Mouse (Mus musculus): ENCODE data around the gene Ccdc138.
A peak's percentile ranks its signal among the peaks of the same experiment; 100 is the strongest.

Gene Ccdc138

DNA sequence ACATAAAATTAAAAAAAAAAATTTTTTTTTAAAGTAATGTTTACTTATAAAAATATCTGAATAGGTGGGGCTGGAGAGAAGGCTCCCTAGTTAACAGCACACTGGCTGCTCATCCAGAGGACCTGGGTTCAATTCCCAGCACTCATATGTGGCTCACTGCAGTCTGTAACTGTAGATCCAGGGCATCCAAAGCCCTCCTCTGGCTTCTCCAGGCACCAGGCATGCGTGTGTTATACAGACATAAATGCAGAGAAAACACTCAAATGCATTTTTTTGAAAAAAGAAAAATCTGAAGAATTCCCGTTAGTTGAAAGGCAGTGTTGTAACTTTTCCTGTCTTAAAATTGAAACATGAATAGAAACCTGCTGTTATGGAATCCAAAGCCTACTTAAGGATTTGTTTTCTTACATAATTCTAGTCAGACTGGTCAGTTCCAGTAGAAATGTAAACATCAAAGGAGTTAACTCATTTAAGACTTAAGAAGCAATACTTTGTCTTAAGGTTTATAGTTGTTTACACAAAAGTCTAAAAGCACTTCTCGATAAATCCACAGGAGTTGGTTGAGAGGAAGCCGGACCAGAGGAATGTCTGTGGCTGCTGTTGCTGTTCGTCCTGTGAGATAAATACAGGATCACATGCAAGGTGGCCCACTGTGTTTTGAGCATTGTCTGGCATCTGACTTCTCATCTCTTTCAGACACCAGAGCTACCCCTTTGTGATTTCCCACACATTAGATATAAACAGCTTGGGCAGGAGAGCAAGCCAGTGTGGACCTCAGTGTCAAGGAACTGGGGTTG lies 87.9 kb downstream of the Ccdc138 start:
- no peak for DNase-seq (ENCODE audit: low spot score)

DNA sequence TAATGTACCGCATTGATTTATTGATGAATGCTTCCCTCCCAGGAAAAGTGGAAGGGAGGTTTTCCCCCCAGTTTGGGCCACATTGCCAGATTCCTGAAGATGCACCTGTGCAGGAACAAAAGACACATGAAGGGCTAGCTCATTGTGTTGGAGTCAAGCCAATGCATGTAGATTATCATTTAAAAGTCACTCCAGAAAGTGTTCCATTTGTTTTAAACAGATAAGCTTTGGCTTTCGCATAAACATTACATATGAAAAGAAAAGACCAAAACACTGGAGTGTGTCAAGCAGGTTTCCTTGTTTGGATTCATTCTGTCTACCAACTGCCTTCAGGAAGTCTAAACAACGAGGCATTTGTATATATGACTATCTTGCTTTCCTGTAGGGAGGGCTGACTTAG lies 96.7 kb downstream of the Ccdc138 start:
- no peak for DNase-seq (ENCODE audit: low spot score)

DNA sequence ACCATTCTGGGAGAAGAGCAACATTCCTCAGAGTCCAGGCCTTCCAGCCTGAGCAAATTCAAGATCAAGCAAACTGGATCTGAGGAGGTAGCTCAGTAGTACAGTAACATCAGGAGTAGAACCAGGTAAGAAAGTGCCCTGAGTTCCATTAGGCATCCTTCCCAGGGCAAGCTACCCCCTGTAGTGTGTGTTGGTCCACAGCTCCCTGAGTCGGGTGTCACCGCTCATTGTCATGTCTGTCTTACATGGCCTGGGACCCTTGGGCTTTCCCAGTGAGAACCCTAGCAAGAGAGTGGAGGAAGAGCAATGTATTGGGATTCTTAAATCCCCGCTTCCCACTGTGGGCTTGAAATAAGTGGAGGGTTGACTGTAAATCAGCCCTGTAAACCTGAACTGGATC lies 97.4 kb downstream of the Ccdc138 start:
- no peak for DNase-seq (ENCODE audit: low spot score)

DNA sequence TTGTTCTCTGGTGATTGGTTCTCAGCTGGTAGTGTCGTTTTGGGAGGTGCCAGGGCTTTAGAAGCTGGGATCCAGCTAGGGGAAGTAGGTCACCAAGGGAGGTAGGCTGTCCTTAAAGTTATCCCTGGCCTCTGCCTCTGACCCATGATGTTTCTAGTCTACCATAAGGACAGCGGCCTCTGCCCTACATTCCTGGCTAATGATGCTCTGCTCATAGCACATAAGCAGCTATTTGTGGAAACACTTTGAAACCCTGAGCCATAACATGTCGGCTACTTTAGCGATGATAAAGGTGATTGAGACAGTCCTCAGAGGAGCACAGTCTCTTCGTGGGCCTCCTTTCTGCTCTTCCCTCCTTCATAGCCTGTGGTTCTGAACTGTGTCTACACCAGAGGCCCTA lies 98.1 kb downstream of the Ccdc138 start:
- DNase-seq (ENCODE audit: low spot score): peak; percentile 15

DNA sequence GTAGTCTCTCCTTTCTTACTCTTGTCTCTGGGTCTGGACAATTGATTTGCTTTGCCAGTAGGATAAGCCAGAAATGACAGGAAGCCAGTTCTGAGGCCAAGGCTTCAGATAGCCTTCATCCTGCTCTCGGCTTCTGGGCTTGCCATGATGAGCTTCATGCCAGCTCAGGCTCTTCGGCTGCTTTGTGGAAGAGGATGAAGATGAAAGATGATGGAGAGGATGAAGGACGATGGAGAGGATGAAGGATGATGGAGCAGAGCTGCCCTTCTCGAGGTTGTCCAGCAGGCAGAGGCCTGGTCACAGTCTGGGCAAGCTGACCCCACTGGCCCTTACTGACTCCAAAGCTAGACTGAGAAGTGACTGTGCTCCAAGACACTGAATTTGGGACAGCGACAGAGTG lies 102.4 kb downstream of the Ccdc138 start:
- no peak for DNase-seq (ENCODE audit: low spot score)

DNA sequence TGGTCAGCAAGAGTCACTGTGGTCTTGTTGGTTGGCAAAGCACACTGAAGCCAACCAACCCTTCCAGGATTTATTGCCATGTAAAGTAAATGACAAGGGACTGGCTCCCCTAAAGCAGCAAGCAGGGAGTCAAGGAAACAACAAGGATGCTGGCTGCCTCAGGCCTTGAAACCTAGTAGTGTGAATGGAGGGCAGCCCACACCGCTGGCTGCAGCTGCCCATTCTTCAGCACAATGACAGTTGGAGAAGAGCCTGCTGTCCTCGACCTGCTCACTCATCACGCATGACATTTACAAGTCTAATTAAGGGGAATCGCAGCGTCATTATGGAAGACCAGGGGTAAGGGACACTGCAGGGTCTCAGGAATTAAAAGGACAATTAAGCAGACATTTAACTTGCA lies 103.2 kb downstream of the Ccdc138 start:
- peak; percentile 51 for DNase-seq (ENCODE audit: low spot score)

DNA sequence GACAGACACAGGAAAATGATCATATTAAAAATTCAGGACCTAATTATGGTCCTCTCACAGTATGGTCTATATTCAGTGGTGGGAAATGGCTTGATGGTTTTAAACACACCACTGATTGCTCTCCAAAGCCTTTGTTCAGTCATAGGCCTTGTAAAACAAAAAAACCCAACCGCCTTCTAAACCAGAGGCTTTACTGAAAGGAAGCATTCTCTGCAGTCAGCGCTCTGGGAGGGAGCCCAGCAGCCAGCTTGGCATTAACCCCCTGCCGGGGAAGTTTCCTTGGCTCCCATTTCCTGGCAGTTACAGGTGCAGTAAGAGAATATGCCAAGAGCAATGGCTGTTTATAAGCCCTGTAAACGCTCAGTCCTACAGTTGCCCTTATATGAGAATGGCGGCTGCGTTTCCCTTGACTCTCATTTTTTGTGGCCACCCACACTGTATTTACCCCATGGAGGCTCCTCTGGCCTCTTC lies 103.7 kb downstream of the Ccdc138 start:
- peak; percentile 36 for DNase-seq (ENCODE audit: low spot score)

DNA sequence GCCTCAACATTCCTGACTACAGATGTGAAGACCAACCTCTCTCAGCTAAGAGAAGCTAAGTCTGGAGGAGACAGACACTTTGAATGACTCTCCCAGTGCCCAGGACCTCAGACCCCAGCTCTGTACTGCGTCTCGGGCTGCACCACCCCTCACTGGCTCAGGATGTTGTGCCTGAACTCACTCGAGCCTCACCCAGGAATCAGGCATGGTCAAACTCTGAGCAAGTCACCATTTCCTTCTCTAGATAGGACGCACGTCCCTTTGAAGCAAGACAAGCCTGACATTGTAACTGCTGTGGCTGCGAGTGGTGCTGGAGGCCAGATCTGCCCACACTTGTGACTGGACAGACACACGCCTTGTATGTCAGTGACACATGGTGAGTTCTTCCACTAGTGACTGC lies 104.2 kb downstream of the Ccdc138 start:
- DNase-seq (ENCODE audit: low spot score): no peak

DNA sequence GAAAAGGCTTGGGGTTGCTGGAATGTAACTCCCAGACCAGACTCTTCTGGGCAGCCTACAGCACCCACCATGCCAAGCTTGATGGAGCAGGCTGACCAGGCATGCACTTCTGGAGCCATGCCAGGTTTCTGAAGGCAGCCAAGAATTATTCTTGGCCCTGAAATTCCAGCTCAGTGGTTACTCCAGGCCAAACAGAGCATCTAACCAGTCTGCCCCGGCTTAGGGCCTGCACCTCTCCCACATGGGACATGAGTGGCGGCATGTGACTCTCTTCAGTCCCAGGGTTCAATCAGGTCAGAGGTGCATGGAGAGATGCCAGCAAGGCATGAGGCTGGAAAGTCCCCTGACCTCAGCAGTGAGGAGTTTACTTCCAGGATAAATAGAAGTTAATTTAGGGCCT lies 107.0 kb downstream of the Ccdc138 start:
- DNase-seq (ENCODE audit: low spot score): no peak

DNA sequence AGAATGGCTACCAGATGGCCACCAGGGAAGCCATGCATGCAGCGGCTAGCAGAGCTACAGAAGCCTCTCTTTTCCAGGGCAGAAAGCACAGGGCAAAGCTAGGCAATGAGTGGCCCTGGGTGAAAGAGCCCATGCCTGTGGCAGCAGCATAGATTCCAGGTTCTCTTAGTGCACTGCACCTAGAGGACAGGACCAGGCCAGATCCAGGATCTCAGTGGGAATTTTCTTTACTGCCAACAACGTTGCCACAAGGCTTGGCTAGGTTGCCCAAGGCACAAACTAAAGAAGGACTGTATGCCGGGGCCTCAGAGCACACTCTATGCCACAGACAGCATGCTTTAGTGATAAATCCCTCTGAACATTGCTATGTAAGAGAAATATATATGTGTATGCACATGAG lies 108.6 kb downstream of the Ccdc138 start:
- DNase-seq (ENCODE audit: low spot score): no peak

DNA sequence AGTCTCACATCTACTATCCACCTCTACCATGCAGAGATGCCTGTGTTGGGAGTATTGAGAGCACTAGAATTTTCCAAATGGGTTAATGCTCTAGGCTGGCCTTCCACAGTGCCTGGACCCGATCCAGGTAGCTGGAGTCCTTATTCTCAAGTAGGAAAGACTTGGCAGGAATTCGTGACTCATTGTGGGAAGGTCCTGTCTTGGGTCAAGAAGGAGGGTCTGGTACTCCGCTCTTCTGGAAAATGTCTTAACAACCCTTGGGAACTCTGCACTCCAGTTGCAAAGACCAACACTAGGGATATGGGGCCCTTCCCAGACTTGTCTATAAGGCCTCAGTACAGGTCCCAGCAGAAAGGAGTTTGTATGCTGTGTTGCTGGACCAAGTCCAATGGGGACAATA lies 111.1 kb downstream of the Ccdc138 start:
- DNase-seq (ENCODE audit: low spot score): no peak

DNA sequence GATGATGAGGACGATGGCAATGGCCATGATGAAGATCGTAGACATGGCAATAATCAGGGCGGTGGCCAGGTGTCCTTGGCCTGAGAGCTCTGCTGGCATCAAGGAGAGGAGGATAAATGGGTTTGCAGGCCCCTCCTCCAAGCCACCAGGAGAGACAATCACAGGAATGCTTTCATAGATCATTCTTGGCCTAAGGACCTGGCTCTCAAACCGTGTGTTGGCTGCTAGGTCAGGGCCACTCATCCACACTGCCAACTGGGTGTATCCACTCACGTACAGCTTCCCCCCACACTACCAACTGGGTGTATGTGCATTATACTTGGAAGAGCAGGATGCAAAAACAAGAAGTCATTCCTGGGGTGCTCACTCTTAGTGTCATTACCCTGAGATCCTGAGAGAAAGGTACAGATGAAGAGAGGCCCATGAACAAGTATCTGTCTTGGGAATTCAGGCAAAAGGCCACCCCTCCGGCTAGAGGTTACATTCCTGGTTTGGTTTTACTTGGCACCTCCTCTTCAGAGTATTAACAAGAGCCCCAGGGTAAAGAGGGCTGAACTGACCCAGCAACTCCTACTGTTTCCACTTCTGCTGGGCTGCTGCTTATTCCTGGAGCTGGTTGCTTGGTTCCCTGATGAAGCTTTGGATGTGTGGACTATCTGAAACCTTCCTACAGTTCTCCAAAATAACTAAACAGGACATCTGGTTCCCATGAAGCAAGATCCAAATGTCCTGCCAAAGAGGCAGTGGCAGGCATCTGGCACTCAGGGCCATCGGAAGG lies 112.9 kb downstream of the Ccdc138 start:
- DNase-seq (ENCODE audit: low spot score): no peak

DNA sequence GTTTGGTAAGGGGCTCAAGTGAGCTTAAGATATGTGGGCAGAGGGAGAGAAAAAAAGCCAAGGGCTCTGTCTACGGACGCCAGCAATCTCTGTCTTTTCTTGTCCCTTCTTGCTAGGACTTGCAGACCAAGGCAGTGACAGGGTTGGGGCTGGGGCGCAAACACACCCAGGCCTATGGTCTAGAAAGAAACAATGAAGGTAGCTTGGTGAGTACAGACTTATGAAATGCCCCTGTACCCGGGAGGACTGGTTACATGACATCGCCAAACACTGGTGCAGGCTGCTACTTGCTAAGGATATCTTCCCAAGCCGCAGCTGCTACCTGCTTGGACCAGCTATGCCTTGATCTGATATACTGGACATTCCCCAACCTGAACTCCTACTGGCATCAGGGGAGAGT lies 116.9 kb downstream of the Ccdc138 start:
- no peak for DNase-seq (ENCODE audit: low spot score)

DNA sequence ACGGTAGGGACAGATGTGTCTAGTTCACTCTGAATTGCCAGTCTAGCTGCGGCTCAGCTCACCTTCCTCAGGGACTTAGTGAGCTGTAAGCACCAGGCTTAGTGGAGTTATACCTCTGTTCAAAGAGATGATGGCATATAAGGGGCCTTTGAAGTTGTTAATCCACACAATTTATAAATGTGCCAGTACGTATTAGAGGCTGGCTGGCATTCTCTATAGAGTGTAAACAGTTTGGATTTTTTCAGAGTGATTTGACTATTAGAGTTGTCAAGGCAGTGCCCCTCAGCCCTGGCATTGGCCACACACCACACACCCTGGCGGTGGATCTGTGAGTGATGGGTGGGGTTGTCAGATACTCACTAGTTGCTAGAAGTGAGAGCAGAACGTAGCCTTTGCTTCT lies 118.8 kb downstream of the Ccdc138 start:
- no peak for DNase-seq (ENCODE audit: low spot score)

DNA sequence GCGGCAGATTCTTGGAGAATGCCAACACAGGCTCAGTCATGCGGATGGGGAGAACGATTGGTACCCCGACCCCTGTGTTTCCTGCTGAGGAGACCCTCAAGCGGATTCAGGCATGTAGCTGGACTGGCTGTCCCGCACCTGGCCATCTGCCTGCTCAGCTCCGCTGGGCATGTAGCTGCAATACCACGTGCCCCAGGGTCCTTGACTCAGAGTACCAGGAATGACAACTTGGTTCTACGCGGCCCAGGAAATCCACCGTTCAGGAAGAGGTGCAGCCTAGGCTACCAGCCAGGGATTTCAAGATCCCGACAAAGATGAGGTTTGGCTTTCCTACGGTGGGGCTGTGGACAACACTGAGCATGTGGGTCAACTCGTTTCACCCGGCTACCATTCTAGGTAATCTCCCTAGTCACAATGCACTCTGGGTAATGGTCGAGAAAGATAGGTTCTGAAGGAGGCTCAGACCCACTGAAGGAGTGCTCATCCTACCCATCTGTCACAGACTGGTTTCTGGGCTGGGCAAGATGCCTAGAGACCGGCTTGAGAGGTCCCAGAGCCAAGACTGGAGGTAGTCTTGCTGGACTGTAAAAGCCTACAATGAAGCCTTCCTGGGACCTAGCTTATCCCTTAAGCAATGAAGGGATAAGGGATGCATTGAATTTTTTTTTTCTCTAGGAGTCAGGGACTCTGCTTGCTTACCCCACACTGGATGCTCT lies 120.9 kb downstream of the Ccdc138 start:
- no peak for DNase-seq (ENCODE audit: low spot score)

DNA sequence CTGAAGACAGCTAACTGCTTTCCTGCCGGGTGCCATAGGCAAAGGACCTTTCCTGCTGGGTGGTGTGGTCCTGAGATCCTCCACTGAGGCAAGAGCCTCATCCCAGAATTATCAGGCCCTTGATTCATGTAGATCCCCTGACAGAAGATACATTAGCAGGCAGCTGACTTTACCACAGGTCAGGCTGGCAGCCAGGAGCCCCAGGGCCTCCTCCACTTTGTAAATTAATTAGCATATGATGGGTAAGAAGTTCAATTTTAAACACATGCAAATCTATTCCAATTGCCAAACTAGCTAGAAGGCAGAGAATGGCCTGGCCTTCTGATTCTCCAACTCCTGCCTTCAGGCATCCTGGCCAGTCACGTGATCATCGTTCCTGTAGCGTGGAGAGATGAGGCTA lies 121.5 kb downstream of the Ccdc138 start:
- DNase-seq (ENCODE audit: low spot score): no peak

DNA sequence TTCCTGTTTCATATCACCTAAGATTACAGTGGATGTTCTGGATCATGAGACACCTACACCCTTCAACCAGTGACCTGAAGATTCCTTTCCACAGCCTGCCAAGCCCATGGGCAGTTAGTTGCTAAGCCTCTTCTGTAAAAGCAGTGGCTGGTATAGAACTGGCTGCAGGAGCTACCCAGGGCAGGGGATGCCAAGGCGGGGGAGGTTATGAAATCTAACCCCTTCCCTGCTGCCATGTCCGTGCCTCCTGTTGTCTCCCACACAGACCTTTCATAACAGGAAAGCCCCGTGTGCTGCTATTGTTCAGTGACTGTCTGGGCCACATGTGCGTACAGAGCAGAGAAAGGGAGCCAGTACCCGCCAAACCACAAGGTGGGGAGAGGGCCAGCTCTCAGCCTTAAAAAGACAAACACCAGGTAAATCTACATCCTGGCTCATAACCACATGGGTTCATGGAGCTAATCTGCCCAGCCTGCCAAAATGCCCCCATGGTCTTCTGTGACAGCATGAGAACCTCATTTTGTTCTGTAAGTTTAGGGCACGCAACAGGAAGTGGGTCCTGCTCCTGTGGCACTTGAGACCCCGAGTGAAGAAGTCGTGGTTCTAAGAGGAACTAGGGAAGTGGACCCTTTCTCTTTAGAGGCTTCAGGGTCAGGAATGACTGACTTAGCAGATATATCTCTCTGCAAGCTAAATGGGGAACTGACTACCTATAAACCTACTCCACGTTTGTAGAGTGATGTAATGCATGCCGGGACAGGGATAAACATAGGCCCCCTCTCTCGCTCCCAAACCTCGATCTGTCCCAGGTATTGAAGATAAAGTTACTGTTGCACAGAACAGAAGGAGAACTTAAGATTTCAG lies 127.3 kb downstream of the Ccdc138 start:
- no peak for DNase-seq (ENCODE audit: low spot score)
